In the genomic region with DNA sequence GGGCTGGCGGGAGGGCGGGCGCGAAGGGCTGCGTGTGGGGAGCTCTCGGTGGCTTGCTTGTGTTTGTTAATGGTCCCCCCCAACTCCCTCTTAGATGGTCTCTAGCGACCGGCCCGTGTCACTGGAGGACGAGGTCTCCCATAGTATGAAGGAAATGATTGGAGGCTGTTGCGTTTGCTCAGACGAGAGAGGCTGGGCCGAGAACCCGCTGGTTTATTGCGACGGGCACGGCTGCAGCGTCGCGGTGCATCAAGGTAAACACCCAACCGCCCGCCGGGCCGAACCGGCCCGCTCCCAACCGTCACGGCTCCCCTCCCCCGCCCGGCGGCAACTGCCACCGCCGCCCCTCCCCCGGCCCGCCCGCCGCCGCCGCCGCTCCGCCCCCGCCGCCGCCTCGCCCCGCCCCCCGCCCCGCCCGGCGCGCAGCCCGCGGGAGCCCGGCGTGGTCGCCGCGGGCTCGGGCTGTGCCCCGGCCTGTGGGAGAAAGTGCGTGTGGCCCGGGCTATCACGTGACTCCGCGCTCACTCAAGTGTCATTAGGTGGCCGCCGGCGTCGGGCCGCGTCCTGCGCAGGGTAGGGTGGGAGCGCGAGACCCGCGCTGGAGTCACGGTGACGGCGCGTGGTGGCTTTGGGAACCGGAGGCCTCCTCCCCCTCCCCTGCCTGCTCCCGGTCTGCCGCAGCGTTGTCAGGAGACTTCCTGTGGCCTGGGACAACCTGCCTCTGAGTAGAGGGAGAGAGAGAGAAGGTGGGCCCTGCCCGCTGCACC, we compare ENCODE assay signal across 8 mouse cellular contexts. TPM values are rescaled to one million over a fixed set of nuclear protein-coding genes. Genes with fewer than 3 reads are reported as not detected.
A peak's percentile ranks its signal among the peaks of the same experiment; 100 is the strongest.
DNase-seq lines count a peak whose midpoint lies in the region; ATAC-seq and TF ChIP-seq lines count a peak whose summit lies in the region.

No protein-coding gene starts in this region.

- no peaks in the 10 kb centered on the region for H3K27me3 ChIP-seq in hindbrain, embryonic 16.5 days (replicated peaks; ENCODE audit: control insufficient read depth, insufficient read depth, low read length)

- H3K4me3 ChIP-seq in gastrocnemius, adult 2 months: peak overlapping the region; percentile 97
- peak overlapping the region; percentile 88 for H3K4me3 ChIP-seq in hindbrain, embryonic 16.5 days (ENCODE audit: low read length)

- no peak for TF ChIP-seq CTCF in gastrocnemius, adult 2 months (IDR thresholded peaks at IDR 0.05)

- peaks cover 8% of the 10 kb centered on the region for H3K4me1 ChIP-seq in hindbrain, embryonic 16.5 days (ENCODE audit: control insufficient read depth, insufficient read depth, low read depth, low read length)

- peak; percentile 56 for DNase-seq in T-cell, adult 2 months (ENCODE audit: low spot score)
- DNase-seq in cerebellum, postnatal 36 days: peak; percentile 75 to 83
- DNase-seq in gastrocnemius, adult 2 months: peak; percentile 91
- DNase-seq in left cerebral cortex, adult 8-10 months (ENCODE audit: low spot score in 2 of 2): peak; percentile 55 to 75
- DNase-seq in right cerebral cortex, postnatal 14 days: peak; percentile 76
- DNase-seq in urinary bladder, postnatal 25 days (ENCODE audit: low spot score): peak; percentile 74

- peak overlapping the region; percentile 90 for H3K4me2 ChIP-seq in hindbrain, embryonic 16.5 days (ENCODE audit: low read length)

- WGBS in hindbrain, embryonic 16.5 days: under 1% methylated on average over 47 of the region's 85 CpGs

- peak; percentile 69 for ATAC-seq in hindbrain, embryonic 16.5 days
- peak; percentile 54 for ATAC-seq in megakaryocyte, adult 5-6 weeks (ENCODE audit: poor library complexity, severe bottlenecking)

- peak overlapping the region; percentile 99 for H3K27ac ChIP-seq in gastrocnemius, adult 2 months
- H3K27ac ChIP-seq in hindbrain, embryonic 16.5 days (ENCODE audit: low read depth, low read length): peak overlapping the region; percentile 99

- intact Hi-C loops in gastrocnemius, adult 2 months (cut with DNase I): loop anchor here (1.0 to 5.0 kb wide), 2 partner anchors 9 to 38 kb away; no protein-coding TSS in a partner anchor

- H3K36me3 ChIP-seq in hindbrain, embryonic 16.5 days (ENCODE audit: control insufficient read depth, insufficient read depth, low read length): peaks cover 4% of the 10 kb centered on the region; the same call in 1 of the 2 replicates

- peak overlapping the region; percentile 98 for H3K9ac ChIP-seq in hindbrain, embryonic 16.5 days (ENCODE audit: low read depth, low read length)

- H3K9me3 ChIP-seq in hindbrain, embryonic 16.5 days (ENCODE audit: control insufficient read depth, low read length): no peaks in the 10 kb centered on the region

RNA-seq across cellular contexts. Expression of a gene that starts 10.1 kb away (rescaled TPM):
- total RNA-seq in gastrocnemius, adult 2 months (2021): 10 to 100 TPM; 24.0 to 24.1 TPM
- 37.5 and 42.9 TPM in 2 replicates for polyA plus RNA-seq in hindbrain, embryonic 16.5 days (2015; fragmentation: Nextera tagmentation; extraction: Ambion mirVana)
- 10 to 100 TPM; 53.3 to 62.7 (median 56.5) TPM for total RNA-seq in left cerebral cortex, adult 8-10 months (2022)
- 41.5 and 50.7 TPM in 2 replicates for total RNA-seq in megakaryocyte, adult 5-6 weeks (2015)
- total RNA-seq in megakaryocyte, adult 5-6 weeks (2017): 47.3 and 52.8 TPM in 2 replicates

RNA-seq across cellular contexts. Expression of a gene that starts 16.3 kb away (rescaled TPM):
- total RNA-seq in gastrocnemius, adult 2 months (2021): under 1 TPM; 0.14 to 0.46 TPM
- 4.4 and 5.8 TPM in 2 replicates for polyA plus RNA-seq in hindbrain, embryonic 16.5 days (2015; fragmentation: Nextera tagmentation; extraction: Ambion mirVana)
- 10 to 100 TPM in 1 of 4 experiments, 1 to 10 TPM in 3; 7.9 to 10.6 (median 8.5) TPM for total RNA-seq in left cerebral cortex, adult 8-10 months (2022)
- total RNA-seq in megakaryocyte, adult 5-6 weeks (2015): 0.09 TPM in 1 of 2 replicates, not detected in the other
- total RNA-seq in megakaryocyte, adult 5-6 weeks (2017): not detected in 2 replicates

RNA-seq across cellular contexts. Expression of a gene that starts 27.6 kb away (rescaled TPM):
- total RNA-seq in gastrocnemius, adult 2 months (2021): under 1 TPM; 0.20 to 0.59 TPM
- polyA plus RNA-seq in hindbrain, embryonic 16.5 days (2015; fragmentation: Nextera tagmentation; extraction: Ambion mirVana): 6.1 and 8.2 TPM in 2 replicates
- 1 to 10 TPM; 1.8 to 3.5 (median 2.2) TPM for total RNA-seq in left cerebral cortex, adult 8-10 months (2022)
- total RNA-seq in megakaryocyte, adult 5-6 weeks (2015): not detected in 2 replicates
- total RNA-seq in megakaryocyte, adult 5-6 weeks (2017): 0.22 and 0.24 TPM in 2 replicates

Comparison
In these comparisons a context has a peak if more than half of its experiments do, and no peak if none do; other contexts are left out.
1. Peak in every context shown above with its lines: DNase-seq, ATAC-seq, H3K4me3 ChIP-seq and H3K27ac ChIP-seq.
2. RNA of a gene that starts 16.3 kb away (total RNA-seq): 7.9 to 10.6 TPM in left cerebral cortex, adult 8-10 months; 0.14 to 0.46 TPM in gastrocnemius, adult 2 months and 0.09 TPM in megakaryocyte, adult 5-6 weeks; every median in the first group is over 4 times any median in the second.